Mouse (Mus musculus): ENCODE measurements around the gene Plekhg5. TPM values are rescaled to one million over a fixed set of nuclear protein-coding genes. Genes with fewer than 3 reads are reported as not detected.
A peak's percentile ranks its signal among the peaks of the same experiment; 100 is the strongest.

The Plekhg5 gene
- polyA plus RNA-seq, 1 experiment from 2014 or later: 8.4 TPM

- peaks cover 4% of the 10 kb centered on the region for H3K4me1 ChIP-seq
- no peak overlapping the region for H3K9ac ChIP-seq
- H3K4me2 ChIP-seq: no peak overlapping the region
- peaks cover 44% of the 10 kb centered on the region for H3K27me3 ChIP-seq
- ATAC-seq: no peak
- H3K27ac ChIP-seq: no peak overlapping the region
- no peaks in the 10 kb centered on the region for H3K9me3 ChIP-seq (replicated peaks)
- H3K36me3 ChIP-seq (ENCODE audit: poor library complexity, severe bottlenecking): no peaks in the 10 kb centered on the region
- no peak overlapping the region for H3K4me3 ChIP-seq
- WGBS: 22% methylated on average over 1 of the region's 1 CpGs
Observed at GRCm38 (mm10) chr4:152143632-152144031, 71.3 kb downstream of the Plekhg5 start.

GRCm38 (mm10) chr4:152145473-152145872 lies 73.2 kb downstream of the Plekhg5 start:
- WGBS: 75% methylated on average over 10 of the region's 10 CpGs
- Histone ChIP-seq H3K4me1 (no peaks in the 10 kb centered on the region), H3K9me3 (replicated peaks) (no peaks in the 10 kb centered on the region), H3K27me3 (peaks cover 46% of the 10 kb centered on the region), H3K4me3 (no peak overlapping the region), H3K36me3 (ENCODE audit: poor library complexity, severe bottlenecking) (no peaks in the 10 kb centered on the region), H3K9ac (no peak overlapping the region), H3K4me2 (no peak overlapping the region), H3K27ac (no peak overlapping the region)
- no peak for ATAC-seq

GRCm38 (mm10) chr4:152146033-152146827 lies 73.9 kb downstream of the Plekhg5 start:
- no peak for ATAC-seq
- no peak overlapping the region for H3K9ac ChIP-seq
- peaks cover 47% of the 10 kb centered on the region for H3K27me3 ChIP-seq
- 72% methylated on average over 11 of the region's 11 CpGs for WGBS
- no peaks in the 10 kb centered on the region for H3K36me3 ChIP-seq (ENCODE audit: poor library complexity, severe bottlenecking)
- H3K4me3 ChIP-seq: no peak overlapping the region
- no peak overlapping the region for H3K27ac ChIP-seq
- no peaks in the 10 kb centered on the region for H3K4me1 ChIP-seq
- no peak overlapping the region for H3K4me2 ChIP-seq
- H3K9me3 ChIP-seq (replicated peaks): no peaks in the 10 kb centered on the region

- Histone ChIP-seq H3K4me1 (peaks cover 15% of the 10 kb centered on the region), H3K27ac (no peak overlapping the region), H3K9me3 (replicated peaks) (no peaks in the 10 kb centered on the region), H3K4me2 (no peak overlapping the region), H3K9ac (no peak overlapping the region), H3K4me3 (no peak overlapping the region), H3K27me3 (peaks cover 78% of the 10 kb centered on the region), H3K36me3 (ENCODE audit: poor library complexity, severe bottlenecking) (no peaks in the 10 kb centered on the region)
- no peak for ATAC-seq
- WGBS: 78% methylated on average over 4 of the region's 4 CpGs
Observed at GRCm38 (mm10) chr4:152150546-152150945, 78.2 kb downstream of the Plekhg5 start.

- peaks cover 15% of the 10 kb centered on the region for H3K4me1 ChIP-seq
- peaks cover 80% of the 10 kb centered on the region for H3K27me3 ChIP-seq
- H3K27ac ChIP-seq: no peak overlapping the region
- no peaks in the 10 kb centered on the region for H3K36me3 ChIP-seq (ENCODE audit: poor library complexity, severe bottlenecking)
- H3K4me2 ChIP-seq: peak overlapping the region; percentile 59
- 21% methylated on average over 7 of the region's 7 CpGs for WGBS
- no peaks in the 10 kb centered on the region for H3K9me3 ChIP-seq (replicated peaks)
- peak overlapping the region; percentile 31 for H3K4me3 ChIP-seq
- H3K9ac ChIP-seq: 0 out of 2 replicates have a peak overlapping the region, but pooled peaks have one; percentile 45
- ATAC-seq: no peak
Observed at GRCm38 (mm10) chr4:152151451-152151965, 79.2 kb downstream of the Plekhg5 start.

- no peaks in the 10 kb centered on the region for H3K36me3 ChIP-seq (ENCODE audit: poor library complexity, severe bottlenecking)
- H3K4me3 ChIP-seq: peak within 1 kb of the TSS; percentile 31
- H3K4me2 ChIP-seq: peak within 1 kb of the TSS; percentile 59
- H3K4me1 ChIP-seq: peaks cover 15% of the 10 kb centered on the region
- ATAC-seq: peak; percentile 65; the same call in 1 of the 2 replicates
- H3K9me3 ChIP-seq (replicated peaks): no peaks in the 10 kb centered on the region
- peak within 1 kb of the TSS; percentile 45; the same call in 1 of the 2 replicates for H3K9ac ChIP-seq
- H3K27me3 ChIP-seq: peaks cover 80% of the 10 kb centered on the region
- WGBS: 1% methylated on average over 43 of the region's 57 CpGs
- no peak within 1 kb of the TSS for H3K27ac ChIP-seq
Observed at GRCm38 (mm10) chr4:152151966-152152544, 79.8 kb downstream of the Plekhg5 start, which contains the start of gene Espn. TSS of gene Espn (minus strand) at chr4:152152371.

- Histone ChIP-seq H3K4me1 (peaks cover 20% of the 10 kb centered on the region), H3K27ac (no peak overlapping the region), H3K4me3 (no peak overlapping the region), H3K4me2 (peak overlapping the region; percentile 38), H3K27me3 (peaks cover 89% of the 10 kb centered on the region), H3K9ac (no peak overlapping the region), H3K36me3 (ENCODE audit: poor library complexity, severe bottlenecking) (no peaks in the 10 kb centered on the region), H3K9me3 (replicated peaks) (no peaks in the 10 kb centered on the region)
- peak; percentile 56; the same call in 1 of the 2 replicates for ATAC-seq
- WGBS: 2% methylated on average over 23 of the region's 23 CpGs
Observed at GRCm38 (mm10) chr4:152153771-152154177, 81.5 kb downstream of the Plekhg5 start.

- no peak overlapping the region for H3K4me3 ChIP-seq
- H3K27me3 ChIP-seq: peaks cover 90% of the 10 kb centered on the region
- H3K36me3 ChIP-seq (ENCODE audit: poor library complexity, severe bottlenecking): no peaks in the 10 kb centered on the region
- H3K9me3 ChIP-seq (replicated peaks): no peaks in the 10 kb centered on the region
- no peak overlapping the region for H3K4me2 ChIP-seq
- 69% methylated on average over 4 of the region's 4 CpGs for WGBS
- H3K4me1 ChIP-seq: peaks cover 30% of the 10 kb centered on the region
- H3K9ac ChIP-seq: no peak overlapping the region
- ATAC-seq: no peak
- no peak overlapping the region for H3K27ac ChIP-seq
Observed at GRCm38 (mm10) chr4:152155019-152155418, 82.7 kb downstream of the Plekhg5 start.

- Histone ChIP-seq H3K27ac (no peak overlapping the region), H3K4me1 (peaks cover 21% of the 10 kb centered on the region), H3K4me2 (peak overlapping the region; percentile 20), H3K27me3 (peaks cover 90% of the 10 kb centered on the region), H3K9me3 (replicated peaks) (no peaks in the 10 kb centered on the region), H3K4me3 (peak overlapping the region; percentile 6; the same call in 1 of the 2 replicates), H3K36me3 (ENCODE audit: poor library complexity, severe bottlenecking) (no peaks in the 10 kb centered on the region), H3K9ac (no peak overlapping the region)
- ATAC-seq: no peak
- WGBS: 15% methylated on average over 21 of the region's 21 CpGs
Observed at GRCm38 (mm10) chr4:152157779-152158584, 85.7 kb downstream of the Plekhg5 start.

- H3K9me3 ChIP-seq (replicated peaks): no peaks in the 10 kb centered on the region
- peak within 1 kb of the TSS; percentile 27 for H3K4me2 ChIP-seq
- H3K9ac ChIP-seq: no peak within 1 kb of the TSS
- no peak for ATAC-seq
- H3K4me3 ChIP-seq: peak within 1 kb of the TSS; percentile 12; the same call in 1 of the 2 replicates
- peaks cover 83% of the 10 kb centered on the region for H3K27me3 ChIP-seq
- H3K36me3 ChIP-seq (ENCODE audit: poor library complexity, severe bottlenecking): no peaks in the 10 kb centered on the region
- peaks cover 17% of the 10 kb centered on the region for H3K4me1 ChIP-seq
- 2% methylated on average over 35 of the region's 35 CpGs for WGBS
- no peak within 1 kb of the TSS for H3K27ac ChIP-seq
Observed at GRCm38 (mm10) chr4:152158585-152159284, 86.4 kb downstream of the Plekhg5 start, which contains the start of gene Hes2. TSS of gene Hes2 (plus strand) at chr4:152158867.

- no peak for ATAC-seq
- Histone ChIP-seq H3K9me3 (replicated peaks) (no peaks in the 10 kb centered on the region), H3K4me2 (peak overlapping the region; percentile 27), H3K9ac (no peak overlapping the region), H3K27me3 (peaks cover 78% of the 10 kb centered on the region), H3K27ac (no peak overlapping the region), H3K4me1 (peaks cover 15% of the 10 kb centered on the region), H3K36me3 (ENCODE audit: poor library complexity, severe bottlenecking) (no peaks in the 10 kb centered on the region), H3K4me3 (0 out of 2 replicates have a peak overlapping the region, but pooled peaks have one; percentile 12)
- under 1% methylated on average over 18 of the region's 19 CpGs for WGBS
Observed at GRCm38 (mm10) chr4:152159285-152159678, 87.0 kb downstream of the Plekhg5 start.
